Mouse (Mus musculus) right cerebral cortex, adult 18-20 months (tissue): ENCODE results near the gene Elmsan1.

Experiments used
- DNase-seq: peaks from one replicate; pipeline ENCODE4 v3.0.0; 2022; ENCODE audit warnings: mixed read lengths

Gene Elmsan1

DNA sequence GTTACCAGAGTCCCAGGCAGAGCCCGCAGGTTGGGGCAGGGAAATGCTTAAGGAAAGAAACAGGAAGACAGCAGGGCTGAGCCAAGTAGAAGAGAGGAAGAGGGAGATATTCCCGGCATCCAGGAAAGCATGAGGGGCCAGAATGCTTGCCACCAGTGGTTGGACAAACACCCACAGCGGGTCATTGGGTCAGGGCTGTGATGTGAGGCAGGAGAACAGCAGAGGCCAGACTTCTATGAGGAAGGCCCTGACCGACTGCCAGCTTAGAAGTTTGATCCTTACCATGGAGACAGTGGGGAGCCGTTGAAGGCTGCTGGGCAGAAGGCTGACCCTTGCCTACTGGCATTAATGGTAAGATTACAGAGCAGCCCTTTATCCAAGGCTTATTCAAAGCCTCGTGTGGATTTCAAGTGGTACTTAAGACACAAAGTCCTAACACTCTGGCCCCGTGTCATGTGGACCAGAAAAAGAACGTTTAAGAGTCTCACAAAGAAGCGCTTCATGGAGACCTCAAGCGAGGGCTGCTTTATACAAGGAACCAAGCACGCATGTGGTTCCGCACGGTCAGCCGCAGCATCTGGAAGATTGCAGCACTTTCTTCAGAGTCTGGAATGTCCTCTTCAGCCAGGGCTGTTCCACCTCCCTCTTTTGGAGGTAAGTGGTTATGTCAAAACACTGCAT is 4.0 kb downstream of the Elmsan1 start:
- no peak for DNase-seq

DNA sequence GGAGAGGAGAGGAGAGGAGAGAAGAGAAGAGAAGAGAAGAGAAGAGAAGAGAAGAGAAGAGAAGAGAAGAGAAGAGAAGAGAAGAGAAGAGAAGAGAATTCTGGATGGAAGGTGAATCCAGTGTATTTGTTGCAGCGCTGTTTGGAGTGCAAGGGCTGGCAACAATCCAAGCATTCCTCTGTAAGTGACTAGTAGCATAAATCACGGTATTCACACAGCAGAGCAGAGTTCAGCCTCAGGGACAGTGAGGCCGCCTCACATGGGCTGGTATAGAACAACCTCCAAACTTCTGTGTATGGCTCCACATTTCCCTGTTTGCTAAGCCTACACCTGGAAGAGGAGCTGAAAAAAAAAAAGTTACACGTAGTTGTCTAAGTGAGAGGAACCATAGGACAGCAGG is 6.4 kb downstream of the Elmsan1 start:
- DNase-seq: no peak

DNA sequence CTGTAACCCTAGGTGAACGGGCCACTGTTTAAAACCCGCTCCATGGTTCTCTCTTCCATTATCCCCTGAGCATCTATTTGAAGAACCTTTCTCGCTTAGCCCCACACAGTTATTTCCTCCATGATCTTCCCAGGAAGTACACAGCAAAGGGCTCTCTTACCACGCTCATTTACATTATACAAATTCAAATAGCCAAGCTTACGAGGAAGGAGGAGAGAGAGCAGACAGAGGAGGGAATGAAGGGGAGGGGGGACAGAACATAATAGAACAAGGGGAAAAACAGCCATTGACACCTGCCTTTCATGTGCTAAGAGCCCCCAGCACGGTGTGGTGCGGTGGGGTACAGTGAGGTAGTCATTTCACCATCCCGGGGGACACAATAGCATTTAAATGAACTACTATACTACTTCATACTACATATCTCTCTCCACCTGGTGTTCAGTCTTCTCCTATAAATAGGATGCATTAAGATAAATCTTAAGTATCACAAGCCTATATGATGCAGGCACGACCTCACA is 7.6 kb downstream of the Elmsan1 start:
- DNase-seq: no peak

DNA sequence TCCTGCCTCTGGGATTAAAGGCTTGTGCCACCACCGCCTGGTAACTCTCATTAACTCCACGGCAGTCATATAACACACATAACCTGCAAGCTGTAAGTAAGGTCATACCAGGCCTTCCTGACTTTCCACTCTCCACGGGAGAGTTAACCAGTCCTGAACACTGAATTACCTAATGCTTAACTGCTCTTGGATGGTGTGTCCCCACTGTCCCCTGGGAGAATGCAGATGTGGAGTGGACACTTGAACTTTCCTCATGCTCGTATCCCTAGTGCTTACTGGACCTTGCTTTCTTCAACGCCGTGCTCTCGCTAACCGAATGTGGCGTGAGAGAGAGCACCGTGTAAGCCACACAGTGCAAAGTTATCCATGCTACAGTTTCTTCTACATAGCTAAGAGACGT is 8.4 kb downstream of the Elmsan1 start:
- DNase-seq: no peak

DNA sequence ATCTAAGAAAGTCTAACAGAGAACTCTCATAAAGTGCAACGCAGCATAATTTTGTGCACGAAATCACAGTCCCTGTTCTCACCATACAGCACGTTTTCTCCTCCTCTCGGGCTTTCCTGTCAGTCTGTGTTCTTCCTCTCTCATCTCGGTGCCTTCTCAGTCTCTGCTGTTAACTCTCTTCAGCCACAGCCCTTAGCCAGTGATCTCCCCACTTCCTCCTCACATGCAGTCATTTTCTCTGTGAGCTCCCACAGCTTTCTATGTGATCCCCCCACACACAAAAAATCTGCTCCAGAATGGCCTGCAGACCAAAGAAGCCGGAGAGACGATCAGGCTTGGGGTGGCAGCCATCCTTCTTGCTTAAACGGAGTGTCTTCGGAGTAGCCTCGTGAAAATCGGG is 9.6 kb downstream of the Elmsan1 start:
- no peak for DNase-seq

DNA sequence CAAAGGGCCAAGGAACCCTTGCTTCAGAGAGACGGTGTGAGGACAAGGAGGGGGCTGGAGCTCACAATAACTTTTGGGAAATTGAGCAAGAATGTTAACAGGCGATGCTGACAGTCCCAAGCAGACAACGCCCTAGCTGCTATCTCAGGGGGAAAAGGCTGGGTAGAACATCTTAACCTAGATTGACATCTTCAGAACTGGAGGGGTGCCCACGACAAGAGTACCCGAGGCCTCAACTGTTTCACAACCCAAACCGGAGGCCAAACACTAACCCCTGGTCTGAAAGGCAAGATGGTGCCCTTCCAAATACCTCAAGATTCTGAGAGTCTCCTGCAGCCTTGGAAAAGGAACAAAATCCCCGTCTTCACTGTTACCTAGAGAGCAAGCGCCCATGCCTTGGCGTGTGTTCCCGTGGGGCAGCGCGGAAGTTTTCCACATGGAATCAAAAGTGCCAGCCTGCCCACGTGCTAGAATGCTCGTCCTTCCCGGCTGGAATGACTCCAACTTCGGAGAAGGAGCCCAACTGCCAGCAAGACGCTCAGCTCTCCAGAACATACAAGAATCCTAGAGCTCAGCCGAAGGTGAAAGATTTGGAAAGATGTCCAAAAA is 11.4 kb downstream of the Elmsan1 start:
- peak; percentile 61 for DNase-seq

DNA sequence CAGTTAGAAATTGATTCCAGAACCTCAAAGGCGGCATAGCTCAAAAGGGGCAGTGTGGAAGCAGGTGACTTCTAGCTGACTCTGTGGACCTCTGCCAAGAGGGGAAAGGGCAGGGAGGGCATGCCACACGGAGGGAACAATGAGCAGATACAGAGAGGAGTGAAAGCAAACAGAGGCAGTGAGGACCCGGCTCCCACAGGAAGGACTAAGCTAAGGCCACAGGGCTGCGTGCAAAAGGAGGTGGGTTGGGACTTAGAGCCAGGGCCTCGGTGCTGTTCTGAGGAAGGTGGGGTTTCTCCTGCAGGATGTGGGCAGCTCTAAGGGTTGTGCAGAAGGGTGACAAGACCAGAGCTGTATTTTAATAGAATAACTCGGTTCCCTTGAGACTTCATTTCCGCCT is 12.2 kb downstream of the Elmsan1 start:
- no peak for DNase-seq

DNA sequence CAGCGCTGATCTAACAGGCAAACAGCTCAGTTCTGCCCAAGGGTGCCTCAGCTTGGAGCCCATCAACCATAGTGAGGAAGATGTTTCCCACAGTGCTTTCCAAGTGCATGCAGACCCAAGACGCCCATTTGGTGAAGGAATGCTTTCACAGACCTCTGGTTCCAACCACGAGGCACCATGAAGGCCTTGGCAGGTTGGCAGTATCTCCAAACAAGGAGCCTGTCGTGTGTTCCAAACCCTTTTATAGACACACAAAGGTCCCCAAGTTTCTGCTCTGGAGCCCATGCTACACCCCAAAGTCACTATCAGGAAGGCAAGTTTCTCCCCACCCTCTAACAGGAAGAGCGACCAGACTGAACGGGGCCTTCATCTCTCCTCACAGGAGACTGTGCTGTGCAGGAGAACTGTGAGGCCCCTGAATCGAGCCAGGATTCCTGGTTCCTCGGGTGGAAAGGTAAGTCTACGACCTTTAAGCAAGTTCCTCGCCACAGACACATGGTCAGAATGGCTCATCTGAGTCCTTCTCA is 13.0 kb downstream of the Elmsan1 start:
- DNase-seq: no peak

DNA sequence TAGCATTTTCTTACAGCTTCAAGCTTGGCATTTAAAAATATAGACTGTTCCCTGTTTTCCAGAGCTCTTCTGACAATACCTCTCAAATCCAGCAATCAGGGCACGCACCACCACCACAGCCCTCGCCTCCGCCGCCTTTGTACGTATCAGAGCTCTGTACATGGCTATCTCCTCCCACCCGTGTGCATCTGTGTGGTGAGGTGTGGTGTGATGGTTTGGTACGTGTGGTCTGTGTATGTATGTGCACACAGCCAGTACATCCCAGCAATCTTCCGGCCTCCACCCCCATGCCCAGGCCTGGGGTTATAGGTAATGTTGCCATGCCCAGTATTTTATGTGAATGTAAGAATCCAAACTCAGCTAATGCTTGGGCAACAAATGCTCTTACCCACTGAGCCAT is 14.0 kb downstream of the Elmsan1 start:
- no peak for DNase-seq

DNA sequence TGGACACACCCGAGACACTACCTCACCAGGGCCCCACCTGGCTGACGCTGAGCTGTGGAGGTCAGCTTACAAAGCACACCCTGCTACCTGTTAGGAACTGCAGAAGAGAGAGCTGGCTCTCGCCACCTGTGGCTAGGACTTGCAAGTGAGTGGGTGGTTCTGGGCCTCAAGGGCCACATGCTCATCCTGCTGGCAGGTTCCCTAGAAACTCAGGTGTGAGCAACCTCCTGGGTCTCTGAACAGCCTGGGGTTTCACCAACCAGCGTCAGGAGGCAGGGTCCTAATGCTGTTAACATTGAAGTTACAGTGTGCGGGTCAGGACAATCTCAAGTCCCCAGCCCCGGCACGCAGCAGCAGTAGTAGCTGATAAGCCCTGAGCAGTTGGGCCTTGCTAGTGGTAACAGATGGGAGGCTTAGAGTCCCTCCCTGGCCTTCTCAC is 14.9 kb downstream of the Elmsan1 start:
- DNase-seq: no peak

DNA sequence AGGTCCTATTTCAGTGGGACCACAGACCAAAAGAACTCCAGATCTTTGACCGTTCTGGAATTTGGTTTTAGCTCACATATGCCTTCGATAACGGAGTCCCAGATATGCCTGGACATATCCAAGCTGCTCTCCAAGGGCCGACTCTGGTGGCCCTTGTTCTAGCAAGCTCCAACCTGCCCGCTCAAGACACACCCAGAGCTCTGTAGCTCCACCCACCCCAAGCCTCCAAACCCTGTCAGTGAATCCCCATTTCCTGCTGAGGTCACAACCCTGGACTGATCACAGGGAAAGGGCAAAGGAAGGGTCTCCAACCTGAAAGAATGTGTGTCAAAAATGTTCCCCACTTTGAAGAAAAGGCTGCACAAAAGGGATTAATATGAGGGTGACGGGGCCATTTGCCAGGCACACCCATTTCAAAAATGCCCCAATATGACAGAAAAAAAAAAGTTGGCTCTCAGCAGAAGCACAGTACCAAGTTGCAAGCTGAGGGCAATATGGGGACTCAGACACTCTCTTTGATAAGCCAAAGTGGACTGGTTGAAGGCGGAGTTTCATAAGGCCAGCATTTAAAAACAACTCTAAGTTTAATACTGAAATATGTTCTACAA is 15.4 kb downstream of the Elmsan1 start:
- DNase-seq: no peak

DNA sequence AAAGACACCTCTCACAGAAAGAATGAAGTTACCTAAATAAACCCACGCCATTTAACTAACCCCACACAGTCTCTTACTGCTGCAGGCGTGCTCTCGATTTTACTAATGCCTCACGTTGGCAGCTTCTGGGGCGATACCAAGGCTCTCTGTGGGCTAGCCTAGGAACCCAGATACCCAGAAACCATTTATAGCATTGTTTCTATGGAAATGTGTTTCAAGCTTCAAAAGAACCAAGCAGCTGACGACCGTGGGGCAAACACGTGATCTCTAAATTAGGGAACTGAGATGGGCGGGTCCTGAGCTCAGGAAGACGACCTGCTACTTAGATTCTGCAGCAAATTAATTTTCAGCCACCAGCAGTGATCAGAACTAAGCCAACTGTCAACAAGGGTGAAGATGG is 16.1 kb downstream of the Elmsan1 start:
- no peak for DNase-seq

DNA sequence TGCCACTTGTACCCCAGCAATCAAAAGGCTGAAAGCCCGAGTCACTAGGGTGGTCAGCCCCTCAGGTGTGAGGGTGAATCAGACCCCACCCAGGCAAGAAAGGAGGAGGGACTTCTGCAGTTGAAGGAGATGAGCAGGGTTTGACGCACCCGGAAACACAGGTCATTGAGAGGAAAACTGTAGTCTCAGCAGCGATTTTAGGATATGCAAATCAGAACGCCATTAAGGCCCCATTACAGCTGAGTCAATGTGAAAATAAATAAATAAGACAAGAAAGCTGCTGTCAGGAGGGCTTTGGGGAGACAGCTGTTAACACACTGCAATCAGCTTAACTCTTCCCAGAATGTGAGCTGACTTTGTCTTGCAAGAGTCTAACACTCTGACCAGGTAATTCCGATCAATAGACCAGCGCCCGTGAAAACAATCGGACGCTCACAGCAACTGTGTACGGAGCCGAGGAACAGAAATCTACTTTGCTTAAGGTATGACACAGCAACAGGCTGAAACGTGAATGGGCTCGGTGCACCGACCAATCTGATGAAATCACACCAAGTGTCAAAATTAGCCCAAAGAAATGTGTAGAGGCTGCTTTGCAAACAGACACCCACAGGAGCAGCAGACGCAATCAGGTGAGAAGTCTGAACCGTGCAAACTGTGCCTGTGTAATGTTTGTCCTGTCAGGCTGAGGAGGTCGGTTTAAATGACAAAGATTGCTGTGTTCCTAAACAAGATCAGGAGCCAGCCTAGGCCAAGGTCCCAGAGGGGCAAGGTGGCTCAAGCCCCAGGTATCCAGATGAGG is 16.8 kb downstream of the Elmsan1 start:
- no peak for DNase-seq

DNA sequence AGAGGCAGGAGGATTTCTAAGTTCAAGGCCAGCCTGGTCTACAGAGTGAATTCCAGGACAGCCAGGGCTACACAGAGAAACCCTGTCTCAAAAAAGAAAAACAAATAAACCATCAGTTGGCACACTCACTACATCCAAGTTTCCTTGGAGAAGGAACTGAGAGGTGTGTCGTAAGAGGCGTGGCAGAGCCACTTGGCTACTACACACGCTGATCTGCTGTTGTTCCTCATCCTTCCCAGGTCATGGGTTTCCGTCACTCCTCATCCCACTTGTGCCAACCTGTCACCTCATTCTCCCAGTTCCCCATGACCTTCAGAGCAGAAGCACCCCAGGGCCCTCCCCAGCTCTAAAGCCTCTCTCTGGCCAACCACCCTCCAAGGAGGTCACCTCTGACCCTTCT is 17.5 kb downstream of the Elmsan1 start:
- DNase-seq: no peak

DNA sequence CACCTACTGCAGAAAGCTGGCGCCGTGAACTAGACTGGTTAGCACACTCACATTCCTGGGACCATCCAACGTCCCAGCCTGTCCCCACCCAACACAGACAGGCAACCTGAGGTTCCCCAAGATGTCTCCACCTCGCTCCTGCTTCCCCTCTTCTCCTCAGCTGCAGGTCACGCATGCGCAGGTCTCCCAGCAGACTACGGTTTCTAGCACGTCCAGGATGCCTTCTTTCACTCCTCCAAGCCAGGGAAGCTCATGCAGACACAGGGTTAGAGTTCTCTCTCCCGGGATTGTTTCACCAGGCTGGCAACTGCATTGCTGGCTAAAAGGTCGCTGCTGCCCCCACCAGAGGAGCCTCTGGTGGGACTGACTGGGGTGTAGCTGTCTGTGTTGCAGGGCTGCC is 19.8 kb downstream of the Elmsan1 start:
- DNase-seq: no peak

DNA sequence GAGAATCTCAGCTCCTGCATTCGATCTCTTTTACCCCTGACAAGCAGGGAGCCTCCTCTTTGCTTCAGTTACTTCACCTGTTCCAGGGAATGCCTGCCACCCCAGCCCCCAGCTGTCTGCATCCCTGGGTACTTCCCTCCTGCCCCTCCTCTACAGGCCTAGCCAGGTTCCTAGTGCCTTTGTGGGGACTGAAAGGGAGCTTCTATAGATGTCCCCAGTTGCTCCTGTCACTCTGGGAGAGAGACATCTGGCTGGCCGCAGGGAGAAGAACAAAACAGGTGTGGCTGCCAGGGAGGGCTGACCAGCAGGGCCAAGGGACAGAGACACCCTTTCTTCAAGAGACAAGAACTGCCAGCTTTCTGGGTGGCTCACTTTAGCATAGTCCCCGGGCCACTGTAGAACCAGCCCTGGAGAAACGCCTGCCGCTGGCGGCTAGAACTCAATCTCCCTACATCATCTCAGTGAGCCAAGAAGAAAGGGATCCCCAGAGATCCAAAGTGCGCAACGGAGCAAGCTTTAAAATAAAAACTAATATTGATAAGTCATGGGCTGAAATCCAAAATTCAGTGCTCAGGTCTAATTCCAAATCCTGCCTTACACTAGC is 20.5 kb downstream of the Elmsan1 start:
- no peak for DNase-seq

DNA sequence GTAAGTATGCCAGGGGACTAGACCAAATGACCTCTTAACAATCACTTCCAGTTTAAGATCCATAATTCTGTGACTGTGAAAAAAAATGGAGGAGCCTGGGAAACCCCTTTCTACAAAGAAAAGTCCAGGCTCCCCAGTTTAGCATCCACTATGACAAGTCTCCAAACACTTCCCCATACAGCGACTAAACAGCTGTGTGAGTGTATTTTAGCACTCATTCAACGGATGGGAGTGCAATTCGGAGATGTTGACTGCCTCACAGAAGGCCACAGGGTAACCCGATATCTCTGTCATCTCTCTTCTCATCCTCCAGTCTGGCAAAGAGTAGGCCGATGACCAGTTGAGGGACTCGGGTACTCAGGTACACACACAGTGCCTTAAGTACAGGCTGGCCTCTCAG is 23.5 kb downstream of the Elmsan1 start:
- DNase-seq: no peak

DNA sequence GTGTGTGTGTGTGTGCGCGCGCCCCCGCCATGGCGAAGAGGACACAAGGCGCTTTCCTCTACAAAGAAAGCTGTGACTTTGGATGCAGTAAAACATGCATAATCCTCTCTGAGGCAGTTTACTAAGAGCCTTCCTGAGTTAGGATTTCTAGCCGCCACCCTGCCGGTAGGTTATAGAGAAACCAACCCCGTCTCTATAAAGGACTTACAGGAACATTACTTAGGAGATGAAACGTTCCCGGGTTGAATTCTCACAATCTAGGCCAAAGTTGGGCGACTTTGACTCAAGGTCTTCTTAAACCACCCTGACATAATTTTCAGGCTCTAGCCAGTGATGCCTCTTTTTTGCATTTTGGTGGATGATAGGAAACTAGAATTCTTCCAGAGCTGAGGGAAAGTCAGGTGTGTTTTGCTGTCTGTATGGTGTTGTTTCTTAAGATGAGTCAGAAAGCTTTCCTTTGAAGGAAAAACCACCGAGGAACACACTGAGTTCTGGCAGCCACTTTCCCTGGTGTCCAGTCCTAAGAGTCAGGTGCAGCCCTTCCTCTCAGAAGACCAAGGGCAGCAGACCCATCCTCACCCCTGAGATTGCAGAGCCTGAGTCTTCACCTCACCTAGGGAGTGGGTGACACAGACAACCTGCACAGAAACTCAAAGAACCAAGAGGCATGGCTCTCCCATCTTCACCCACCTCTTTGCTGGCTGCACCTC is 24.1 kb downstream of the Elmsan1 start:
- DNase-seq: no peak

DNA sequence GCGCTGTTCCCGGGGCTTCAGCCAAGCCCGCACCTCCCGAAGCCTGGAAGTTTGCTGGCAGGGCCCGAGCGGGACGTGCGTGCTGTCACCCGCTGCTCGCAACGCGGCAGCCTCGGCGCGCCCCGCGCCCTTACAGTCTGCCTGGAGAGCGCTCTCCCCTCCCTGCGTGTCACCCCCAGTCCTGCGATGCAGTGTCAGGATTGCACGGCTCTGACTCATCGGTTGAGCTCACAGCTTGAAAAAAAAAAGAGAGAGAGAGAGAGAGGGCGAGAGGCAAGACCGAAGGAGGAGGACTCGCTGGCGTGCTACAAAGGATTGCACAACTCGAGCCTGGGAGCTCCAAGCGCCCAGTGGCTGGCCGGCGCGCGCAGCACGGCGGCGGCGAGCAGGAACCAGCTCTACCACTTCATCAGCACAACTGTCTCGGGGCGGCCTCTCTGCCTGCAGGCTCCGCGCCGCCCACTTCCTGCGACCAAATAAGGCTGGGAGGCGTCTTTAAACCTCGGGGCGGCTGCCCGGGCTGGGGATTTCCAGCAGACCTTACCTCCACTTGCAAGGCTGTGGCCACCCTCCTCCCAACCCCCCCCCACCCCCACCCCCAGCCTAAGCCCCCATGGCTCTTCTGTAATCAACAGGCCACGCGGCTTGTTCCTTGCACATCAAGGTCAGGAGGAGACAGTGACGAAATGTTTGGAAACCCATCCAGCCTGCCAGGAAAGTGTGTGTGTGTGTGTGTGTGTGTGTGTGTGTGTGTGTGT is 24.9 kb downstream of the Elmsan1 start:
- peak; percentile 94 for DNase-seq

DNA sequence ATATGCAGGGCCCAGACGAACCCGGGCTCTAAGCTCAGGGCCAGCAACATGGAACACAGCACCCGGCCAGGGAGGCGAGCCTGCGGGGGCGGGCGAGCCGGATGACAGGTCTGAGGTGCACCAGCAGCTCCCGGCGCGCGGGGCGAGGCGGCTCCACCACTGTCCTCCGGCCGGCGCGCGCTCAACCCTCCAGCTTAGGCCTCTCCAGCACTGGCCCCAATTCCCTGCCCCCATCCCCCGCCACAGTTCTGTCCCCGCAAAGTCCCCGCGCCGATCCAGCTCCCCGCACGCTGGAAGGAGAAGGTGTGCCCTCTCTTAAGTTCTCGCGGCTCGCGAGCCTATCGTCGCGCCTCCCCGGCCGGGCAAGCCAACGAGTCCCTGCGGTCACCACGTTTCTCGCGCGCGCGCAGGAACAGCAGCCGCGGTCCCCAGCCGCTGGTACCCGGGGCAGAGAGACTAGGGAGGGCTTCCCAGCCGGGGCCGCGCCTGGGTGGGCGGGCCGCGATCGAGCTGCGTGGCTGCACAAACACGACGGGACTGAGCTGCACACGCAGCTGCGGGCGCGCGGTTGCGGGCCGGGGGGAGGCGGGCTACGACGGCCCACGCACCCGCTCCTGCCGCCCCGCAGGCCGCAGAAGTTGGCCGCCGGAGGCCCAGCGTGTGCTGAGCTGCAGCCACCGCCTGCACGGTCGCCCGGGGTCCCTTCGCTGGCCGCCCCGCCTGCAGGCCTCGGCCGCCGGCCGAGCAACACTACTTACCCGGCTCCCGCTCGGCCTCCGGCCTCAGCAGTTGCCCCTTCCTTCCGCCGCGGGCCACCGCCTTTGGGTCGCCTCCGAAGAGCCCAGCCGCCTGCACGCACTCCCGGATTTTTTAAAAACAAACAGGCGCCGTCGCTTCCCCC is 25.7 kb downstream of the Elmsan1 start:
- peak; percentile 63 for DNase-seq
